Mouse (Mus musculus) central nervous system, embryonic 14 days (tissue): Measurements from ENCODE around the gene Hmmr. TPM values are rescaled to one million over a fixed set of nuclear protein-coding genes. Genes with fewer than 3 reads are reported as not detected.

Source experiments
- polyA plus RNA-seq: library from polyadenylated mRNA; depleted of rRNA; stranded (reverse); fragments of >200 nt; gene quantifications from 2 replicates; pipeline ENCODE4 v1.2.3, GENCODE M21; 2012; rRNA removed

The Hmmr gene
- polyA plus RNA-seq: 10.6 and 14.4 TPM in 2 replicates

DNA sequence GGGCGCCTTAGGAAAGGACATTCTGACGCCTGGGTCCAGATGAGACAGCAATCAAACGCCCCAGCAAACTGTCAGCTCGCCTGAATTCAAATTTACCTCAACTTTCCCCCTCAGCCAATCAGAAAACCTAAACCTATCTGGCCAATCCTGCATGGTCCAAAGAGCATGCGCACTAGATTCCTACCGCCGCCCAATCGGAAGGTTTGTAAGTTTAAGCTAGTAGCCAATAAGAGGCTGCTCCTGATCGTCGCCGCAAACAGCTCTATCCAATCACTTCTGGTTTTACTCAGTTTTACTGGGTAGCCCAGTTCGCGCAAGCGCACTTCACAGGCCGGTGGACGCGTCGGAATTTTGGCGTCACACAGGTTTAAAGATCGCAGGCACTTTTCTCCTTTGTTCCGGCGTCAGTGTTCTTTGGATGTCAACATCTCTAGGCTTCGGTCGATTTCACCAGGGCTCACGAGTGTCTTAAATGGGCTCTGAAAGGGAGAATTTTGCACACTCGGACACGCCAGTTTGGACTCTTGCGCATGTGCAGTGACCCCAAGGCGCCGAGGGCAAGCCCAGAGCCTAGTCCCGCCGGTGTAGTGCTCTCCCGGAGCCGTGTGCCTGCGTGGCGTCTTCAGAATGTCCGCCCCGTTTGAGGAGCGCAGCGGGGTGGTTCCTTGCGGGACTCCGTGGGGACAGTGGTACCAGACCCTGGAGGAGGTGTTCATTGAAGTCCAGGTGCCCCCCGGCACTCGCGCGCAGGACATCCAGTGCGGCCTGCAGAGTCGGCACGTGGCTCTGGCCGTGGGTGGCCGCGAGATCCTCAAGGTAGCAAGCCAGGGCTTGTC is at the start of gene Hmmr, which contains the start of gene Nudcd2:
Gene Hmmr (minus strand): TSS at position 84 of the 836 bp plus-strand sequence.
Gene Nudcd2 (plus strand): TSS at position 329 of the 836 bp plus-strand sequence.

GRCm38 (mm10) chr11:40755109-40755627 is 21.9 kb upstream of the Hmmr start, which contains the start of gene Ccng1:
Gene Ccng1 (minus strand): TSS chr11:40755311.

GRCm38 (mm10) chr11:40695103-40695502 is 38.1 kb downstream of the Hmmr start, which contains the start of gene Mat2b:
Gene Mat2b (minus strand): TSS chr11:40695203.

Other genes starting within 250 kb of the Hmmr start
- gene Mat2b, start 38.2 kb downstream of the Hmmr start, polyA plus RNA-seq: 57.9 and 59.1 TPM in 2 replicates
- 42.8 and 45.9 TPM in 2 replicates for gene Nudcd2, start 245 bp upstream of the Hmmr start, polyA plus RNA-seq
- gene Ccng1, start 21.9 kb upstream of the Hmmr start, polyA plus RNA-seq: 16.2 and 17.8 TPM in 2 replicates